Mouse (Mus musculus): ENCODE measurements around the gene Hist1h2bb.
"Not testable (repeated sequence)": the region's sequence is repeated elsewhere in the genome, so short reads cannot be mapped to it uniquely, and the experiment has no call there.

Gene Hist1h2bb

DNA sequence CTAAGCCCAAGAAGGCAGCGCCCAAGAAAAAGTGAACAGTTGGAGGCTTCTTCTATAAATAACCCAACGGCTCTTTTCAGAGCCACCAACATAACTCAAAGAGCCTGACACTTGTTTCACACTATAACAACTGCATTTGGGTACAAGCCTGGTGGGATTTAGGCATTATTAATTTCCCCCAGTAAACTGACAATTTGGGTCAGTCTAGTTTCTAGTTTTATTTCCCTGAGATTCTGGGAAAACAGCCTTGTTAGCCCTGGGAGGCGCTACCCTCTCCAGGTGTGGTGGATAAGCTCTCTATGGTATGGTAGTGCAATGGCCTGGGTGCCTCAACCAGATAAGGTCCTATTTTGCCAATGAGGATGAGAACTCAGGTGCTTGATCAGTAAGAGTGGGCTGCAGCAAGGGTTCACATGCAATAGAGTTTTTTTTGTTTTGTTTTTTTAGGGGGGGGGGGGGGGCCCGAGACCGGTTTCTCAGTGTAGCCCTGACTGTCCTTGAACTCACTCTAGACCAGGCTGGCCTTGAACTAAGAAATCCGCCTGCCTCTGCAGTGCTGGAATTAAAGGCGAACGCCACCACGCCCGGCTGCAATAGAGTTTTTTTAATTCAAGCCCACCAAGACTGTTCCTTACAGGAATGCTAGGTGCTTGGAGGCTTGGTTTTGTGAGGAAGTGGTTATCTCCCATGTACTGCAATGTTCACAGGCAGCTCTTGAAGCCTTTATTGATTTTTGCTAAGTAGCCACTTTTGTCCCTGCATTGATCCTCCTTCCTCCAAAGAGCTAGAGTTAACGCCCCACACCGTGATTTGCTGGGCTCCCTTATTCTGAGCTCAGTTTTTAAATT is 18.0 kb downstream of the Hist1h2bb start:
- DNase-seq (ENCODE audit: low spot score) = no peak

DNA sequence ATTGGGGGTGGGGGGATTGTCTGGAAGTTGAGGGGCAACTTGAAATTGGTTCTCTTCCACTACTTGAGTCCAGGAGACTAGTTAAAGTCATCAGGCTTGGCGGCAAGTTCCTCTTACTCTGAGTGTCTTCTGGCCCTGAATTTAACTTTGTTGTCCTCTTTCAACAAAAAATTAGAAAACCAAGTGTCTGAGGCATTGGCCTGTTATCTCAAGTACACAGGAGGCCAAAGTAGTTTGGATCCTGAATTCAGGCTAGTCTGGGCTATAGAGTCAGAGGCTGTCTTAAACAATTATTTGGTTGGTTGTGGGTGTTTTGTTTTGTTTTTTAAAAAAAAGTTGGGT is 18.6 kb downstream of the Hist1h2bb start:
- no peak for DNase-seq (ENCODE audit: low spot score)

DNA sequence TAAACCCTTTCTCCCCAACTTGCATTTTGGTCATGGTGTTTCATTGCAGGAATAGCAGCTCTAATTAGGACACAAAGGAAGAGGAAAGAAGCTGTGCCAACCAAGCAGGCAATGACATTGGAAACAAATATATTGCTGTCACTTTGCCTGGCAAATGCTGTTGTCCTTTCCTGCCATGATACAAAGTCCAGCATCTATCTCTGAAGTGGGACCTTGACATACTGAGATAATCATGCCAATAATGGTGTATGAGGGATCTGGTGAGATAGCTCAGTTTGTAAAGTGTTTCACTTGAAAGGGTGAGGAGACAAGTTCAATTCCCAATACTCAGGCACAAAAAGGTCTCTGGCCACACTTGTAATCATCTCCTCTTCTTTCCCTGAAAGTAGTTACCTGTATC is 20.2 kb downstream of the Hist1h2bb start:
- no peak for DNase-seq (ENCODE audit: low spot score)

DNA sequence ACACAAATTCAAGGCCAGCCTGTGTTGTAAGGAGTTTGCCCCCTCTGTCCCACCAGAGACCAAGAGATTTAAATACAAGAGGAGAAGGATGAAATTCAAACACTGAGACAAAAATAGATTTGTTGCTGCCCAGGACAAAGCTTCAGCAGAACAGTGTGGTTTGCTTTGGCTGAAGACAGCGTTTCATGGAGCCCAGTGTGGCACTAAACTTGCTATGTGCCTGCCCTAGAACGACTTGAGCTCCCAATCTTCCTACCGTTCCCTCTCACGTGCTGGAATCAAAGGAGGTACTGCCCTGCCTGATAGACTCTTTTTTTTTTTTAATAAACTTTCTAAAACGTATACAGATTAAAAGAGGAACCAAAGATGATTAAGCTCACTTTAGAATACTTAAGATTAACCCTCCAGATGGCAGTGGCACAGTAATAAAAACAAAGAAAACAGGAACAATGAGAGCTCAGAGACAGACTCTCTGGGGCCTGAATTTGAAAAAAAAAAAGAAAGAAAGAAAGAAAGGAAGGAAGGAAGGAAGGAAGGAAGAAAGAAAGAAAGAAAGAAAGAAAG is 22.4 kb downstream of the Hist1h2bb start:
- DNase-seq (ENCODE audit: low spot score) = no peak

DNA sequence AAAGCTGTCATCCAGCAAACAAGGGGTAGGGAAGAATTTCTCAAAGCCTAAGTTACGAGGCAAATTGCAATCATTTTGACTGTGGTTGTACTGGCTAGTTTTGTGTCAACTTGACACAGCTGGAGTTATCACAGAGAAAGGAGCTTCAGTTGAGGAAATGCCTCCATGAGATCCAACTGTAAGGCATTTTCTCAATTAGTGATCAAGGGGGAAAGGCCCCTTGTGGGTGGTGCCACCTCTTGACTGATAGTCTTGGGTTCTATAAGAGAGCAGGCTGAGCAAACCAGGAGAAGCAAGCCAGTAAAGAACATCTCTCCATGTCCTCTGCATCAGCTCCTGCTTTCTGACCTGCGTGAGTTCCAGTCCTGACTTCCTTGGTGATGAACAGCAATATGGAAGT is 23.1 kb downstream of the Hist1h2bb start, which contains the start of gene Trim38:
Gene Trim38, plus strand, starts transcription at position 301 of the 400 bp plus-strand sequence.
- not testable (repeated sequence) for DNase-seq (ENCODE audit: low spot score)

DNA sequence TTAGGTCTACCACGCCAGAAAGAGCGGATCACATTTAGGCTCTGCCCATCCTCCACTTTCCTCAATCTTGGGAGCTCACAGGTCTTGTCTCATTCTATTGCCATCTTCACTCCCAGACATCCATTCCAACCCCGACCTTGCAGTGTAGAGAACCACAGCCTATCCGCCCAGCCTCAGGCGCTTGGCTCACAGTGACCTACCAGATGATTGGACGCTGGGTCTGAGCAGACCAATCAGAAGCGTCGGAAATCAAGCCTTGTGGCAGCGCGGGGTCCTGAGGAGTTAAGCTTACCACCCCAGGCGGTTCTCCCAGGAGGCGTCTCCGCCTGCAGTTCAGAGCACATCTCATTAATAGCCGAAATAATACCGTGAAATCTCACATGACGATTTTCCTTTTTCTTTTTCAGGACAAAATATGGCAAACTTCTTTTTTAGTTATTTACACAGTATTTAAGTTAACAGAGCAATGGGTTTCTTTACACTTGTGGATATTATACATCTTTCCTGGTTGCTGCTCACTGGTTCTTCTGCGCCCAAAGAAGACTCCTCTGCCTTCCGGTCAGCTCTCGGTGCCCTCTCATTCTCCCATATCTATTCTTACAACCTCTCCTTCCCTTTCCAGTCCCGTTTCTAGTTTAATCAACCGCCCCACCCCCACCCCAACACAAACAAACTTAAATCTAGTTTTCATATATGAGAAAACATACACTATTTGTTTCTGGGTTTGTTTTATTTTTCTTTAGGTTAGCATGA is 26.2 kb downstream of the Hist1h2bb start:
- DNase-seq (ENCODE audit: low spot score) = no peak

DNA sequence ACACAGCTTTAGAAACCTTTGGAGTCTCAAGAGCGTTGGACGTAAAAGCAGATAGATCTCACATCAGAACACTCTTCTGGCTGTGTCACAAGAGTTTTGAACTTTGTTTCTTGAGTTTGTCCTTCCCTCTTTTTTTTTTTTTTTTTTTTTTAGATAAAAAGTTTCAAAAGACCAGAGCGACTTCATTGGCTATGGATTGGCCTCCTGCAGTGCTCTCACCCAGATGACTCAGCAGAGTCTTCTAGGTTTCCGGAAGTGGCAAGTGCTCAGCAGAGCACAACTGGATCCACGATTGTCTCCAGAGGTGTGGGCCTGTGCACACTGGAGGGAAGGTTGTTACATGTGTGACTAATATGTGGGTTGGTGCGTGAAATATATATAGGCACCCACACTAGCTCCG is 31.8 kb downstream of the Hist1h2bb start:
- no peak for DNase-seq (ENCODE audit: low spot score)

DNA sequence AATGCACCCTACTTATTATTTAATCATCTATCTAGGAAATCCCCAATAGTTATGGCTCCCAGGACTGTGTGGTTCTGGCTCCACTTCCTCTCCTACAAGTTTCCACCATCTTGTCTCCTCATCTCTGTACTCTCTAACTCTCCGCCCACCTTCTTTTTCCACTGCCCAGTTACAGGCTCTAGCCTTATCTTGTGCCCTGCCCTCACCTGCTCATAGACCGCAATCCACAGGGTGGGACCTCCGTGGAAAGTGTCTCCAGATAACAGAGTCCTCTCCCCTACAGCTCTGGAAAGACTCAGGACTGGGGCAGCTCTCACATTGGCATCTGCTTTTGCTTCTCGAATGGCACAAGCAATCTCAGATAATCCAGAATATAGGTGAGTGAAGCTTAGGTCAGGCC is 32.5 kb downstream of the Hist1h2bb start:
- no peak for DNase-seq (ENCODE audit: low spot score)

DNA sequence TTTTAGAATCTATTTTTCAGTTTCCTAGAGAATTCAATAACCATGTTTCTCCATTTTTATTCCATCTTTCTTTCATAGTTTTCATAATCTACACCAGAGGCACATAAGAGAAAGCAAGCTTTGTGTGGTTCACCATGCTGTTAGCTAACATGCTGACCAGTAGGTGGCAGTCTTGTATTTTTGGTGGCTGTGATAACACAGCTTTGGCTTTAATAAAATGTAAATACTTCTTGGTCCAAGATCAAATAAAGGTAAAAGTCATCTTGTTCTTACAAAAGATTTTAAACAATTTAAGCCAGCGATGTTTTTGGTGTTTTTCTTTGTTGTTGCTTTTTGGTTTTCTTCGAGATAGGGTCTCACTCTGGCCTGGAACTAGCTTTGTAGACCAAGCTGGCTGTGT is 46.0 kb downstream of the Hist1h2bb start:
- peak; percentile 72 for DNase-seq (ENCODE audit: low spot score)
